Mouse (Mus musculus) spleen, adult 2 months (tissue): ENCODE results near the gene Smyd2. TPM values are rescaled to one million over a fixed set of nuclear protein-coding genes. Genes with fewer than 3 reads are reported as not detected.

Source experiments
- DNase-seq, 2 experiments: peaks; one replicate each; pipeline versions ENCODE4 v3.0.0 to v3.0.0-alpha.2; 2012 to 2021; ENCODE audit warnings: low spot score in 2 of 2, low read depth in 1 of 2
- H3K27ac ChIP-seq: fragments of 200-500 bp; 2 replicates; pipeline ENCODE4 v1.5.1; 2012; ENCODE audit warnings: low read length, inconsistent platforms; ENCODE audit not compliant: insufficient read depth
- H3K27me3 ChIP-seq: fragments of 200-500 bp; 2 replicates; pipeline ENCODE4 v1.6.1; 2012; ENCODE audit warnings: mild to moderate bottlenecking, moderate library complexity, low read length, inconsistent platforms; ENCODE audit not compliant: control insufficient read depth, insufficient read depth
- H3K36me3 ChIP-seq: fragments of 200-500 bp; 2 replicates; pipeline ENCODE4 v1.6.1; 2012; ENCODE audit warnings: mild to moderate bottlenecking, low read length, inconsistent platforms; ENCODE audit not compliant: control insufficient read depth, insufficient read depth
- H3K4me1 ChIP-seq: fragments of 200-500 bp; 2 replicates; pipeline ENCODE4 v1.6.1; 2011; ENCODE audit warnings: inconsistent platforms; ENCODE audit not compliant: control insufficient read depth, insufficient read depth, insufficient read length
- H3K4me3 ChIP-seq: fragments of 200-500 bp; 2 replicates; pipeline ENCODE4 v1.5.1; 2011; ENCODE audit warnings: mild to moderate bottlenecking, inconsistent platforms; ENCODE audit not compliant: insufficient read depth, insufficient read length; ENCODE audit errors: extremely low read depth
- CTCF ChIP-seq: fragments of 200-500 bp; IDR thresholded peaks from 2 replicates; pipeline ENCODE4 v1.5.1; 2011; ENCODE audit warnings: mild to moderate bottlenecking, inconsistent platforms; ENCODE audit not compliant: insufficient read depth, insufficient read length, insufficient replicate concordance; ENCODE audit errors: extremely low read depth
- POLR2A ChIP-seq: fragments of 200-500 bp; IDR thresholded peaks from 2 replicates; pipeline ENCODE4 v1.6.1; 2011; ENCODE audit warnings: low read depth, low read length, inconsistent platforms
- WGBS: fragments of 180-500 bp; shearing (Covaris S2); methylation state at CpG from one replicate; pipeline ENCODE4 v1.1.7; 2018; 5-methylcytosine and 5-hydroxymethylcytosine counted together
- polyA plus RNA-seq: library from polyadenylated mRNA; depleted of rRNA; stranded (reverse); fragments of >200 nt; gene quantifications from 2 replicates; pipeline ENCODE4 v1.2.3, GENCODE M21; 2012; rRNA removed

Smyd2 gene
- 13.0 and 14.6 TPM in 2 replicates for polyA plus RNA-seq

DNA sequence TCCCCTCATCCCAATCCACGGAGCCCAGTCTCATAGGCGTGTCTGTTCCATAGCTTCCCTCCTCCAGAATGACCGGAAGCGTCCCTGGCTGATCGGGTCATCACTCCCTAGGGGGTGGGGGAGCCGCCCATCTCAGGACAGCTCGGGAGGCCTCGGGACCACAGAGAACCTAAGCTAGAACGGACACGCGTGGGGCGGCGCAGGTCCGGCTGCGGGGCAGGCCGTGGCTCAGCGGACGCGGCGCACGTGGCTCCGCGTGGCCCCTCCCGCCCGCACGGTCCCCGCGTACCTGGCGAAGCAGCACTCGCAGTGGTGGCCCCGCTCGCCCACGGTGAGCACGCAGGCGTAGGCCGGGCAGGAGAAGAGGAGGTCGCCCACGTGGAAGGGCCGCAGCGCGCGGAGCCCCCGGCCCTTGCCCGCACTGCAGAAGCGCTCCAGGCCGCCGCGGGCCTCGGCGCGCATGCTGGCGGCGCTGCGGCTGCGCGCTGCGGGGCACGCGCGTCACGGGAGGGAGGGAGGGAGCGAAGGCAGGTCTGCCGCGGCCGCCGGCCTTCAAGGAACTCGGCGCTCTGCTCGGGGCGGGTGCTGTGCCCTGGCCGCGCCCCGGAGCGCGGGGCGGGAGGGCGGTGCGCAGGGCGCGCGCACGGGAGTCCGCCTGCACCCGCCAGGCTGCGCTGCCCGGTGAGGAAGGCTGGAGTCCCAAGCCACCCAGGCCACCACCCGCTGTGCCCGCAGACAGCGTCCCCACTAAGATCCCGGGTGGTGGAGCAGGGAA, at the start of gene Smyd2:
Smyd2 (minus strand) TSS at position 546 of the 775 bp plus-strand sequence.
- TF ChIP-seq POLR2A, result no peak
- TF ChIP-seq CTCF, result no peak
- H3K27ac ChIP-seq, result no peak within 1 kb of the TSS
- H3K4me3 ChIP-seq, result peak within 1 kb of the TSS; percentile 73
- peak in 1 of 2 experiments; percentile 31 for DNase-seq
- H3K4me1 ChIP-seq, result peaks cover 3% of the 10 kb centered on the region
- H3K36me3 ChIP-seq, result no peaks in the 10 kb centered on the region
- H3K27me3 ChIP-seq, result no peaks in the 10 kb centered on the region
- WGBS, result 1% methylated on average over 76 of the region's 90 CpGs

GRCm38 (mm10) chr1:189970381-189970780, 48.2 kb upstream of the Smyd2 start:
- DNase-seq, result no peak
- H3K4me1 ChIP-seq, result no peaks in the 10 kb centered on the region
- no peak for TF ChIP-seq POLR2A
- no peak for TF ChIP-seq CTCF
- WGBS, result 89% methylated on average over 8 of the region's 8 CpGs
- H3K27ac ChIP-seq, result no peak overlapping the region
- no peaks in the 10 kb centered on the region for H3K27me3 ChIP-seq
- no peaks in the 10 kb centered on the region for H3K36me3 ChIP-seq
- no peak overlapping the region for H3K4me3 ChIP-seq

DNA sequence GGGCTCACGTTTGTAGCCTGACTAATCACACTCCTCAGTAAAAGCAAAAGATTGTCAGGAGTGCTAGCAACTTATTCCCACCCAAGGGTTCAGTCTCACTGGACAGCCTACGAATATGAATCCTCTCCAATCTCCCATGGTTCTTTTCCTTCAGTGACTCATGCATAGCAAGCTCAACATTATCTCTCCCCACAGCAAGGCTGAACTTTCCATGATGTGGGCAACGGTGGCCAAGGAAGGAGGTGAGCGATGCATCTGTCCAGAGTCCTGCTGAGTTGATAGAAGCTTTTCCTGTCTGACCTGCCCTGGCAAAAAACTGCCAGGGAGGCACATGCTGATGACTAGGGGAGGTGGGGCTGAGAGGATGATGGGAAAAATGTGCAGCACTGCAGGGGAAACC, 45.9 kb upstream of the Smyd2 start:
- TF ChIP-seq CTCF (no peak), POLR2A (no peak)
- Histone ChIP-seq H3K4me1 (no peaks in the 10 kb centered on the region), H3K27ac (no peak overlapping the region), H3K27me3 (no peaks in the 10 kb centered on the region), H3K4me3 (no peak overlapping the region), H3K36me3 (no peaks in the 10 kb centered on the region)
- 75% methylated on average over 4 of the region's 4 CpGs for WGBS
- no peak for DNase-seq

DNA sequence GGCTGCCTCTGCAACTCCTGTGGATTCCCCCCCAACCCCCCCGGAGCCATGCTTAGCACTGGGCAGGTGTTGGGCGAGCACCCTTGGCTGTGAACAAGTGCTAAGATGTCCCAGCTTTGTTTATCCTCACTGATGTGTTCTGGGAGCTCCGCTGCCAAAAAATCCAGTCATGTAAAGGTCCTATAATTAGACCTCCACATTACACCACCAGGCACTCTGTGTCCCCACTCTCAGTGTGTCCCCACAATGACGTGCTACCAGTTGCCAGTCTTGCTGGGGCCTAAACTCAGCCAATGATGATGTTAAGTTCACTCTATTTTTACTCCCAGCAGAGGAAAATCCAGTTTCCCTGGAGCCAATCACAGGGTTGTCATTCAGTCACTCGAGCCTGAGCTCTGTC, 38.3 kb upstream of the Smyd2 start:
- WGBS, result 79% methylated on average over 5 of the region's 5 CpGs
- H3K36me3 ChIP-seq, result no peaks in the 10 kb centered on the region
- TF ChIP-seq CTCF, result no peak
- no peak for TF ChIP-seq POLR2A
- DNase-seq, result no peak
- no peaks in the 10 kb centered on the region for H3K27me3 ChIP-seq
- H3K27ac ChIP-seq, result no peak overlapping the region
- no peaks in the 10 kb centered on the region for H3K4me1 ChIP-seq
- H3K4me3 ChIP-seq, result no peak overlapping the region

- Histone ChIP-seq H3K36me3 (no peaks in the 10 kb centered on the region), H3K4me1 (no peaks in the 10 kb centered on the region), H3K27me3 (no peaks in the 10 kb centered on the region), H3K4me3 (no peak overlapping the region), H3K27ac (no peak overlapping the region)
- 86% methylated on average over 8 of the region's 8 CpGs for WGBS
- DNase-seq, result no peak
- TF ChIP-seq CTCF (no peak), POLR2A (no peak)
These were observed 37.6 kb upstream of the Smyd2 start for GRCm38 (mm10) chr1:189959802-189960201.

DNA sequence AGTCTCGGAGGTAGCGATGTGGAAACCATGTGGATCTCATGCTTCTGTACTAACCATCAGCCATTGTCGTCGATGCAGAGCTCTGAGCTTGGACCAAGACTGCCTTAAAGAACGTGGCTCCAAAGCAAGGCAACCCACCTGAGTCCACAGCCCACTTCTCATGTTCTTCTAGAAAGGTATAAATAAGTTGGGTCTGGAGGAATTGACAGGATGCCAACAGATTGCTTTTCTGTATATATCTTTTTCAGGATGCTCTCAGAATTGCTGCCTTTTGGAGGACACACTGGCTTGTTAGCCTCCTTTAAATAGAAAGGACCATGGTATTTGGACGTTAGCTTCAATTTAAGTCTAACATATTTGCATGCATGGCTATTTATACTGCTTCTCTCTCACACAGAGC, 29.7 kb upstream of the Smyd2 start:
- no peak overlapping the region for H3K4me3 ChIP-seq
- H3K4me1 ChIP-seq, result no peaks in the 10 kb centered on the region
- H3K27ac ChIP-seq, result no peak overlapping the region
- TF ChIP-seq CTCF (no peak), POLR2A (no peak)
- no peaks in the 10 kb centered on the region for H3K27me3 ChIP-seq
- 85% methylated on average over 6 of the region's 6 CpGs for WGBS
- DNase-seq, result no peak
- H3K36me3 ChIP-seq, result no peaks in the 10 kb centered on the region

- no peaks in the 10 kb centered on the region for H3K36me3 ChIP-seq
- 92% methylated on average over 8 of the region's 8 CpGs for WGBS
- no peak overlapping the region for H3K27ac ChIP-seq
- H3K4me1 ChIP-seq, result no peaks in the 10 kb centered on the region
- no peak for DNase-seq
- no peak for TF ChIP-seq POLR2A
- no peak for TF ChIP-seq CTCF
- no peak overlapping the region for H3K4me3 ChIP-seq
- H3K27me3 ChIP-seq, result no peaks in the 10 kb centered on the region
These were observed 25.2 kb upstream of the Smyd2 start for GRCm38 (mm10) chr1:189947411-189947810.
